Mouse (Mus musculus) embryonic facial prominence, embryonic 13.5 days (tissue): ENCODE measurements around the gene Lhfpl2. TPM values are rescaled to one million over a fixed set of nuclear protein-coding genes. Genes with fewer than 3 reads are reported as not detected.
A peak's percentile ranks its signal among the peaks of the same experiment; 100 is the strongest.

Source experiments
- ATAC-seq: fragments of 200-750 bp; cut with Nextera tagmentation; 2 replicates; pipeline ENCODE4 v1.8.0; 2017; ENCODE audit warnings: low read depth; ENCODE audit not compliant: insufficient number of reproducible peaks, insufficient read depth, low FRiP score, low TSS enrichment
- H3K27ac ChIP-seq: fragments of 300-500 bp; sonication (generic); 2 replicates; pipeline ENCODE4 v1.5.1; 2015; ENCODE audit warnings: moderate library complexity, mild to moderate bottlenecking, inconsistent platforms
- H3K27me3 ChIP-seq: fragments of 300-500 bp; sonication (generic); 2 replicates; pipeline ENCODE4 v1.6.1; 2015; ENCODE audit warnings: mild to moderate bottlenecking, inconsistent platforms
- H3K36me3 ChIP-seq: fragments of 300-500 bp; sonication (generic); 2 replicates; pipeline ENCODE4 v1.6.1; 2015; ENCODE audit warnings: mild to moderate bottlenecking, inconsistent platforms
- H3K4me1 ChIP-seq: fragments of 300-500 bp; sonication (generic); 2 replicates; pipeline ENCODE4 v1.6.1; 2015; ENCODE audit warnings: inconsistent platforms
- H3K4me2 ChIP-seq: fragments of 300-500 bp; sonication (generic); 2 replicates; pipeline ENCODE4 v1.6.1; 2015; ENCODE audit warnings: moderate library complexity, mild to moderate bottlenecking, inconsistent platforms
- H3K4me3 ChIP-seq: fragments of 300-500 bp; sonication (generic); 2 replicates; pipeline ENCODE4 v1.5.1; 2015; ENCODE audit warnings: mild to moderate bottlenecking, inconsistent platforms
- H3K9ac ChIP-seq: fragments of 300-500 bp; sonication (generic); 2 replicates; pipeline ENCODE4 v1.6.1; 2015; ENCODE audit warnings: mild to moderate bottlenecking, inconsistent platforms
- H3K9me3 ChIP-seq: fragments of 300-500 bp; sonication (generic); 2 replicates; pipeline ENCODE4 v1.6.1; 2016; ENCODE audit warnings: inconsistent platforms
- WGBS: fragments of 180-500 bp; shearing (Covaris S2); methylation state at CpG from one replicate; pipeline ENCODE4 v1.1.7; 2015; ENCODE audit warnings: mixed read lengths; 5-methylcytosine and 5-hydroxymethylcytosine counted together
- polyA plus RNA-seq: library from polyadenylated mRNA; unstranded; fragments of >200 nt; fragmentation: Nextera tagmentation; extraction: Ambion mirVana; gene quantifications from 2 replicates; pipeline ENCODE4 v1.2.1, GENCODE M21; 2015

The Lhfpl2 gene
- polyA plus RNA-seq, 1 experiment from 2014 or later = 59.2 TPM

DNA sequence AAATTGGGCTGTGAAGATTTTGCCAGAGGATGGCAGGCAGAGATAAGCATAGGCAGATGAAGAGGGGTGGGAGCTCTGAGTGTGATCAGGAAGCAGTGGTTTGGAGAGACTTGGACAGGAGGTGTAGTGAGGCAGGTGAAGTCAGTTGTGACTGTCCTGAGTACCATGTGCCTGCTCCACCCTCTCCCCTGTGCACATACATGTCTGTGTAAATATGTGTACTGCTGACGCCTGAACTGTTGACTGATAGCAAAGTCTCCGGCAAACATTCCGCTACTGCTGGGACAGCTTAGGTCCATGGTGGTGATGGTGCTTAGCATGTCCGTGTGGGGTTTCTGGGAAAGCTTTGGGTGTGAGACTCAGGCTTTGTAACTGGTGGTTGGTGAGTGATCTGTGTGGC, 73.5 kb downstream of the Lhfpl2 start:
- ATAC-seq = no peak
- Histone ChIP-seq H3K27me3 (no peaks in the 10 kb centered on the region), H3K36me3 (no peaks in the 10 kb centered on the region), H3K9me3 (no peaks in the 10 kb centered on the region), H3K27ac (peak overlapping the region; percentile 81; the same call in 1 of the 2 replicates), H3K4me2 (0 out of 2 replicates have a peak overlapping the region, but pooled peaks have one; percentile 38), H3K4me1 (peaks cover 58% of the 10 kb centered on the region), H3K9ac (no peak overlapping the region), H3K4me3 (no peak overlapping the region)
- 92% methylated on average over 4 of the region's 4 CpGs for WGBS

DNA sequence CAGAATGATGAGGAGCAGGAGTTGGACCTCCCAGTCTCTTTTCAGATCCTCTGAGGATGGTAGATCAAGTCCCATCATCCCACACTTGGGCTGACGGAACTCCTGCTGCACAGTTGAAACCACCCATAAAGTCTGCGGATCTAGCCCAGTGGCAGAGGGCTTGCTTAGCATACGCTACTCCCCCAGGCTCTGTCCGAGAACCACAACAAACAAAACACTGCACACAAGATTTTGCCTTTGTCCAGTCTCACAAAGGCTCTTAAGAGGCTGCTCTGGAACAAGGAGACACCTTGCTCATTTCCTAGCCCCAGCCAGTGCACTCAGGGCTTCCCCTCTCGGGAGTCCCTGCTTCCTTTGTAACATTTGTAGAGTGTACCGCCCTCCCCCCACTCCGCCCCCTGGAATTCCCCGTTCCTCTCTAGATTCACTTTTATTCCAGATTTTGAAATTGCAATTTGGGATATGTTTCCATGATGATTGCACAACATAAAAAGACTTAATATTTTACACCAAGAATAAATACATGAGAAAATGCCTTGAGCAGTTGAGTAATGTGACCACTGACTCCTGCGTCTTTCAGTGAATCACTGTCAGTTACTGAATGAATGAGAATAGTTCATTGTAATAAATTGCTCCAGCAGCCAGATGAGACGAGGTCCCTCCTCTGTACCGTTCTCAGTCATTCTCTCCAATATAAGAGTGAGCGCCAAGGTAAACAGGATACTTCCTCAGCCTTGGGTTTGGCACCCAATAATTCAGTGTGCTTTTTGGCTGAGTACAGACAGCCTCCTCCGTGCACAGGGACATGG, 74.8 kb downstream of the Lhfpl2 start:
- Histone ChIP-seq H3K4me1 (peaks cover 58% of the 10 kb centered on the region), H3K4me2 (no peak overlapping the region), H3K36me3 (no peaks in the 10 kb centered on the region), H3K9me3 (no peaks in the 10 kb centered on the region), H3K27ac (no peak overlapping the region; the same call in 1 of the 2 replicates), H3K27me3 (no peaks in the 10 kb centered on the region), H3K9ac (no peak overlapping the region), H3K4me3 (no peak overlapping the region)
- WGBS = 69% methylated on average over 13 of the region's 13 CpGs
- no peak for ATAC-seq

DNA sequence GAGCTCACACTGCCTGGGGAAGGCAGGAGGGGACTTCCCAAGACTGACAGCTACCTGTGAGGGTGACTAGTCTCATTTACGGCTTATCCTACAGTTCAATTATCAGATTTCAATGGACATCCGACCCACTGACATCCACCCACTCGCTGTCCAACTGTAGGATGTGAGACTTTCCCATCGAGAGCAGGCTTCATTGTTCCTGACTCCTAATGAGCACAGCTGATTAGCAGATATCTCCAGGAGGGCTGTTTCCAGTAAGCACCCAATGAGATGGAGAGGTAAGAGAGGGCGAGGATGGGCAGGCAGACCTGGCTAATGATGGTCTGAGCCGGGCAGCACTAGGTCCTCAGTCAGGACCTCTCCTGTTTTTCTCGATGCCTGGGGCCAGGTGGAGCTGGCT, 77.0 kb downstream of the Lhfpl2 start:
- Histone ChIP-seq H3K4me3 (no peak overlapping the region), H3K4me1 (peaks cover 53% of the 10 kb centered on the region), H3K9ac (no peak overlapping the region), H3K27me3 (no peaks in the 10 kb centered on the region), H3K4me2 (no peak overlapping the region), H3K36me3 (no peaks in the 10 kb centered on the region), H3K9me3 (no peaks in the 10 kb centered on the region), H3K27ac (no peak overlapping the region)
- ATAC-seq = no peak
- WGBS = 58% methylated on average over 7 of the region's 7 CpGs

DNA sequence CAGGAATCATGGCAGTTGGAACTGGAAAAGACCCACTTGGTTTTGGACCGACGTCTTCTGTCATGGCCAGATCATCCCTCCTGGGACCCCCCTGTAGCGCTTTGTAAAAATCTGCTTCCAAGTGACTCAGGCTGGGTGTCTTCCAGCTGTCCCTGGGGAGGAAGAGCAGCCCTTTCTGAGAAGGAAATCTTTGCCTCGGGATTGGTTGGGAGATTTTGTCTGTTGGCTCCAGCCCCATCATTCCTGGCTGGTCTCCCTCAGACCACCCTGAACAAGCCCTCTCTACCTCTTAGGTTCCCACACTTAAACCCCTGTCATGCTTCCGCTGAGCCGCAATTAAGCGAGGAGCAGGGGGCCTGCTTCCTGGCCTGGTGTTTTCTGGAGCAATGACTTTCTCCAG, 77.6 kb downstream of the Lhfpl2 start:
- peaks cover 57% of the 10 kb centered on the region for H3K4me1 ChIP-seq
- peak overlapping the region; percentile 29 for H3K27ac ChIP-seq
- no peaks in the 10 kb centered on the region for H3K9me3 ChIP-seq
- no peaks in the 10 kb centered on the region for H3K36me3 ChIP-seq
- peak; percentile 13; the same call in 1 of the 2 replicates for ATAC-seq
- H3K4me2 ChIP-seq = no peak overlapping the region
- 52% methylated on average over 7 of the region's 7 CpGs for WGBS
- H3K9ac ChIP-seq = no peak overlapping the region
- H3K4me3 ChIP-seq = no peak overlapping the region
- H3K27me3 ChIP-seq = no peaks in the 10 kb centered on the region

DNA sequence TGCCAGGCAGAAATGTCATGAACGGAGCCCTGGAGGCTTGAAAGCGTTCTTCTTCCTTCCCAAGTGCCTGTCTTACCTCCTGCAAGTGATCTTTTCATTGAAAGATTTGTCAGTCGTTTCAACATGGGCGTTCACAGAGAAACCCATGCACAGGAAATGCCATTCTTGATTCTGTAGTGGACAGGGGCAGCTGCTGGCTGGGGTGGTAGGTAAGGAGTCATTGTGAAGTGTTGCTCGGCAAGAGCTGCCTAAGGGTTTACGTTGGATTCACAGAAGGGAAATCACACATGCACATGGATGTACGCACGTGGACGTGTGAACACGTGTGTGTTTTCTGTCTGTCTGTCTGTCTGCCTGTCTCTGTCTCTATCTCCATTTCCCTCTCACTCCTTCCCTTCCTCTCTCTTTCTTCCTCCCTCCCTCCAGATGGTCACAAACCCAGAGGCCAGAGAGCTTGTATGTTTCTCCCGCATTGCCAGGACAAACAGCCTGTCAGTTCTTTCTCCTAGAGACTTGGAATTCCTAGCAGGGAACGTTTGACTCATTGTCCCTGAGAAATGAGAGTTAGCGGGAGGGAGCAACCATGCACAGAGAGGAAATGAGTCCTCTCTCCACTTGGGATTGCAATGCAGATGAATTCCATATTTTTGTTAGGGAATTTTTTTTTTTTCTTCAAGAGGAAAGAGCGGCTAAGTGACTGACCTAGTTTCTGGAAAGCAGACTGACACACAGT, 82.3 kb downstream of the Lhfpl2 start:
- Histone ChIP-seq H3K9ac (0 out of 2 replicates have a peak overlapping the region, but pooled peaks have one; percentile 23), H3K27ac (peak overlapping the region; percentile 81), H3K9me3 (no peaks in the 10 kb centered on the region), H3K4me3 (no peak overlapping the region), H3K4me1 (peaks cover 78% of the 10 kb centered on the region), H3K27me3 (no peaks in the 10 kb centered on the region), H3K4me2 (peak overlapping the region; percentile 9; the same call in 1 of the 2 replicates), H3K36me3 (no peaks in the 10 kb centered on the region)
- WGBS = 42% methylated on average over 14 of the region's 14 CpGs
- no peak for ATAC-seq

DNA sequence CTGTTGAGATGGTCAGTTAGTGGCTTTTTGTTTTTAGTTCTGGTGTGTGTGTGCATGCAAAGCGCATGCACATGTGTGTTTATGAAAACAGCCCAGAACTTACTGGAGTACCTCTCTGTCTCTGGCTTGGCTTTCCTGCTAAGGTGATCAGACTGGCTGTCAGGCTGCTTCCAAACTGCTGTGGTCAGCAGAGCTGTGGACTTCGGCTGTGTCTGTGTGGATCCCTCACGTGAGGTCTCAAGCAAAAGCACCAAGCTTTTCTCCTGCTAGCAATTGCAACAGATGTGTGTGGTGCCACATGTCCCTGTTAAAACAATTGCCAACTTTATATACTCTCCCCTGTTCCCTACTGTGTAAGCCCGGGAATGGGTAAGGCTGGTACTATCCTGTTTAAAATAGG, 82.8 kb downstream of the Lhfpl2 start:
- no peaks in the 10 kb centered on the region for H3K27me3 ChIP-seq
- no peak overlapping the region for H3K4me2 ChIP-seq
- H3K36me3 ChIP-seq = no peaks in the 10 kb centered on the region
- H3K4me3 ChIP-seq = no peak overlapping the region
- no peaks in the 10 kb centered on the region for H3K9me3 ChIP-seq
- no peak overlapping the region for H3K9ac ChIP-seq
- ATAC-seq = no peak
- peaks cover 72% of the 10 kb centered on the region for H3K4me1 ChIP-seq
- 52% methylated on average over 4 of the region's 4 CpGs for WGBS
- peak overlapping the region; percentile 81 for H3K27ac ChIP-seq

GRCm38 (mm10) chr13:94143063-94143652, 85.6 kb downstream of the Lhfpl2 start:
- Histone ChIP-seq H3K27ac (no peak overlapping the region), H3K9ac (no peak overlapping the region)
- 21% methylated on average over 12 of the region's 12 CpGs for WGBS

DNA sequence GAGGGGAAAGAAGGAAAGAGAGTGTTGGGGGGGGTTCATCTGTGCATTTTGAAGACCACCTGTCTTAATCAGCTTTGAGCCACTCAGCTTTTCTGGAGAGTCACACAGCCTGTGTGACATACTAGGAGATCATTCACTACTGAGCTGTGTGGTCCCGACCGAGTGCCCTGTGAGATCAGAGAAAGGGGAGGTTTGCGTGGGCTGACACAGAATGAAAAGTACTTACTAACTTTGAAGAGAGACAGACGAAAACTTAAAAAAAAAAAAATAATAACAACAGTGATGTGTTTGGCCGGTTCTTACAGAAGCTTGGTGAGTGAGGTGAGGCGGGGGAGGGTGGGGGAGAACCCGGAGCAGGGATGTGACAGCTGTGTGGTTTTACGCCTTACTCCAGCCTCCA, 86.9 kb downstream of the Lhfpl2 start:
- Histone ChIP-seq H3K27ac (no peak overlapping the region), H3K27me3 (no peaks in the 10 kb centered on the region), H3K9ac (no peak overlapping the region), H3K4me2 (no peak overlapping the region), H3K9me3 (no peaks in the 10 kb centered on the region), H3K4me1 (peaks cover 75% of the 10 kb centered on the region), H3K4me3 (no peak overlapping the region), H3K36me3 (no peaks in the 10 kb centered on the region)
- 65% methylated on average over 8 of the region's 8 CpGs for WGBS
- ATAC-seq = no peak

More at GRCm38 (mm10) chr13:94143063-94143652, 85.6 kb downstream of the Lhfpl2 start:
- Histone ChIP-seq H3K36me3 (no peaks in the 10 kb centered on the region), H3K4me3 (no peak overlapping the region), H3K4me2 (no peak overlapping the region), H3K27me3 (no peaks in the 10 kb centered on the region), H3K9me3 (no peaks in the 10 kb centered on the region), H3K4me1 (peaks cover 82% of the 10 kb centered on the region)
- ATAC-seq = no peak

DNA sequence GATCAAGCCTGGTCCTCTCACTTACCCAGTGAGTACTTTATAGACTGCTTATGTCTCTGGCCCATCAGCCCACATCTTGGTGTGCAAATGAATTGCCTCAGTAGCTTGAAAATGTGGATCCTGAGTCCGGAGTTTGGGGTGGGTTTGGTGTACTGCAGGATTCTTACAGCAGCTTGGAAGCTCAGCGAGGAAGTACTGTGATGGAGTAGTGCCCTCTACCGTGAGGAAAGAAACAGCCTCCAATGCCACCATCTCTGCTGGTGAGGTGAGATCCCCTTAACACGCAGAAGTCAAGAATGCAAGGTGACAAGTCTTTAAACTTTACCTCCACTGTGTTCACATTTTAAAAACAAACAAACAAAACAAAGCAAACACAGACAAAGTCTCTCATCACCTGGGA, 89.7 kb downstream of the Lhfpl2 start:
- H3K27ac ChIP-seq = 0 out of 2 replicates have a peak overlapping the region, but pooled peaks have one; percentile 12
- H3K9me3 ChIP-seq = no peaks in the 10 kb centered on the region
- WGBS = 50% methylated on average over 4 of the region's 4 CpGs
- no peak overlapping the region for H3K4me2 ChIP-seq
- H3K4me1 ChIP-seq = peaks cover 47% of the 10 kb centered on the region
- no peak for ATAC-seq
- H3K27me3 ChIP-seq = no peaks in the 10 kb centered on the region
- H3K9ac ChIP-seq = no peak overlapping the region
- H3K4me3 ChIP-seq = no peak overlapping the region
- no peaks in the 10 kb centered on the region; the same call in 1 of the 2 replicates for H3K36me3 ChIP-seq

GRCm38 (mm10) chr13:94149006-94149405, 91.4 kb downstream of the Lhfpl2 start:
- Histone ChIP-seq H3K36me3 (no peaks in the 10 kb centered on the region; the same call in 1 of the 2 replicates), H3K9ac (no peak overlapping the region), H3K4me1 (peaks cover 29% of the 10 kb centered on the region), H3K4me2 (no peak overlapping the region), H3K27me3 (no peaks in the 10 kb centered on the region), H3K27ac (no peak overlapping the region), H3K4me3 (no peak overlapping the region), H3K9me3 (no peaks in the 10 kb centered on the region)
- no peak for ATAC-seq
- WGBS = 78% methylated on average over 5 of the region's 5 CpGs

GRCm38 (mm10) chr13:94149781-94150180, 92.2 kb downstream of the Lhfpl2 start:
- no peak for ATAC-seq
- no peaks in the 10 kb centered on the region for H3K27me3 ChIP-seq
- no peak overlapping the region for H3K4me2 ChIP-seq
- WGBS = 90% methylated on average over 8 of the region's 8 CpGs
- peaks cover 23% of the 10 kb centered on the region; the same call in 1 of the 2 replicates for H3K4me1 ChIP-seq
- no peak overlapping the region for H3K9ac ChIP-seq
- H3K4me3 ChIP-seq = no peak overlapping the region
- H3K9me3 ChIP-seq = no peaks in the 10 kb centered on the region
- H3K27ac ChIP-seq = no peak overlapping the region
- no peaks in the 10 kb centered on the region; the same call in 1 of the 2 replicates for H3K36me3 ChIP-seq
